Mouse (Mus musculus): ENCODE measurements around the gene Fam120c. TPM values are rescaled to one million over a fixed set of nuclear protein-coding genes. Genes with fewer than 3 reads are reported as not detected.

The Fam120c gene
- polyA plus RNA-seq, 1 experiment, result 0.94 TPM

DNA sequence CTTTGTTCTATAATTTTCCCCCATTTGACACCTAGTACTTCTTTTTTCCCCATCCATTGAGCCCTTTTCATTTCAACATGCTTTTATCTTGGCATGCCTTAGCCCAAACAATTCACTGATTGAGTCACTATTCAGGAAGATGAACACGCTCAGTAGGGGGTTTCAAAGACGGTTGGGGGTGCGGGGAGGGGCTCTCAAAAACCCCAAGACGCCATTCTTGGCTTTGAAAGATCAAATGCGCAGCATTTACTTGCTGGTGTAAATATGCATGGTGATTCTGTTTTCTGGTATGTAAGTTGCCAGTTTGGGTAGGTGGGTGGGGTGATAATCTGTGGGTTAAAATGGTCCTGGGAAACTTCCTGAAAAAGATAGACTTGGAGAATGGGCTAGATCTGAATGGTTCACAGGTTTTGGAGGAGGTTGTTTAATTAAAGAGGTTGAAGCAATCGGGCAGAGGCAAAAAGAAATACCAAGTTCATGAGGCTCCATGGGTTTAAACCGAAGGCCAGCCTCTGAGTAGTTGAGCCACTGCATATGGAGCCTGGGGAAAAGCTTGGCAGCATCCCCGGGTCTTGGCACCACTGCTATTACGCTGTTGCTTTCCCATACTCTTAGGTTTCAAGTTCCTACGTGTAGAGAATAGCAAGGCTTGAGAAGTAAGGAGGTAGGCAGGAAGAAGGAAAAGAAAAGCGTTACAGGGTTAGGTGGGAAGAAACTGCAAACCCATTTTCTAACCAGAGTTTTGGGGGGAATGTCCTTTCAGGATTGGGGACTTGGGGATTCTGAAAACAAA lies 1.6 kb downstream of the Fam120c start:
- no peak for TF ChIP-seq EP300 (IDR thresholded peaks at IDR 0.05; ENCODE audit: insufficient read depth, low read depth, low read length)
- no peaks in the 10 kb centered on the region for H3K27me3 ChIP-seq (ENCODE audit: control insufficient read depth, insufficient read depth, low read length, poor library complexity, severe bottlenecking)

DNA sequence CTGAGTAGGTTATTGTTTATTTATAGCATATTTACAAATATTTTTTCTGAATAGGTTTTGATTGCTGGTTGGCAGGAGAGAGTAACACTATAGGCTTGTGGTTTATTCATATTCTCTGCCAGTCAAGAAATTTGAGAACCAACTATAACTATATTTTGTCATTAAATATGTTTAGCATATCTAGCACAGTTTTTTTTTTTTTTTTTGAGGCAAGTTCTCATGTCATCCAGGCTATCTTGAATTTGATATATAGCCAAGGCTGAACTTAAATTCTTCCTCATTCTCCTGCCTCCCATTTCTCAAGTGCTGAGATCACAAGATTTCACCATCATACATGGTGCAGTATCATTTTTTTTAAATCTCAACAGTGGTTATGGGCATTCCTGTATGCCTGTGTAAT lies 3.3 kb downstream of the Fam120c start:
- H3K4me1 ChIP-seq (ENCODE audit: control insufficient read depth, insufficient read depth, low read length), result no peaks in the 10 kb centered on the region
- no peak overlapping the region for H3K9ac ChIP-seq (ENCODE audit: low read depth, poor library complexity, severe bottlenecking)

More for the DNA sequence above, 1.6 kb downstream of the Fam120c start:
- H3K9ac ChIP-seq (ENCODE audit: low read depth, poor library complexity, severe bottlenecking), result peak overlapping the region; percentile 77
- no peak overlapping the region for H3K27ac ChIP-seq (ENCODE audit: insufficient read depth, low read length)
- H3K36me3 ChIP-seq (ENCODE audit: control insufficient read depth, insufficient read depth, low read length, poor library complexity, severe bottlenecking), result no peaks in the 10 kb centered on the region; the same call in 1 of the 2 replicates
- H3K9me3 ChIP-seq (replicated peaks; ENCODE audit: control insufficient read depth, insufficient read depth, low read length, poor library complexity, severe bottlenecking), result no peaks in the 10 kb centered on the region
- H3K4me3 ChIP-seq (ENCODE audit: low read depth, low read length), result peak overlapping the region; percentile 49
- H3K4me1 ChIP-seq (ENCODE audit: control insufficient read depth, insufficient read depth, low read length), result no peaks in the 10 kb centered on the region

DNA sequence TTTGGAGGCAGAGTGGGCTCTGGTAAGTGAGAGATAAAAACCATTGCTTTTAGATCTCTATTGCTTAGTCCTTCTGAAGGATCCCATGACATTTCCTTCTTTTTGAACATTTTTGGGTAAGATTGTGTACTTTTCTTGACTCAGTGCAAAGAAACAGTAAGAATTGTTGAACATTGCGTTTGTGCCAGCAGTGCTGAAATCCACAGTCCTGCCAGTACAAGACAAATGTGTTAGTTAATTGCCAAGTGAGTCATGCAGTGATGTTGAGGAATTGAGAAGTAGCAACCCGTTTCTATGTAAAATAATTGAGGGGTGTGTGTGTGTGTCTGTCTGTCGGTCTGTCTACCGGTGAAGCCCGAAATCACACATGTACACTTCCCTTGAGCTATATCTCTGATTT lies 5.3 kb downstream of the Fam120c start:
- H3K27ac ChIP-seq (ENCODE audit: insufficient read depth, low read length), result no peak overlapping the region
- no peaks in the 10 kb centered on the region for H3K9me3 ChIP-seq (replicated peaks; ENCODE audit: control insufficient read depth, insufficient read depth, low read length, poor library complexity, severe bottlenecking)
- no peak overlapping the region for H3K9ac ChIP-seq (ENCODE audit: low read depth, poor library complexity, severe bottlenecking)
- no peaks in the 10 kb centered on the region for H3K4me1 ChIP-seq (ENCODE audit: control insufficient read depth, insufficient read depth, low read length)
- no peaks in the 10 kb centered on the region for H3K27me3 ChIP-seq (ENCODE audit: control insufficient read depth, insufficient read depth, low read length, poor library complexity, severe bottlenecking)
- TF ChIP-seq CTCF (IDR thresholded peaks at IDR 0.05; ENCODE audit: low read depth, low read length), result no peak
- TF ChIP-seq EP300 (IDR thresholded peaks at IDR 0.05; ENCODE audit: insufficient read depth, low read depth, low read length), result no peak
- no peak for TF ChIP-seq POLR2A (IDR thresholded peaks at IDR 0.05; ENCODE audit: insufficient read depth, low read length)
- H3K36me3 ChIP-seq (ENCODE audit: control insufficient read depth, insufficient read depth, low read length, poor library complexity, severe bottlenecking), result no peaks in the 10 kb centered on the region; the same call in 1 of the 2 replicates
- no peak overlapping the region for H3K4me3 ChIP-seq (ENCODE audit: low read depth, low read length)

More for the DNA sequence above, 3.3 kb downstream of the Fam120c start:
- H3K27me3 ChIP-seq (ENCODE audit: control insufficient read depth, insufficient read depth, low read length, poor library complexity, severe bottlenecking), result no peaks in the 10 kb centered on the region
- H3K36me3 ChIP-seq (ENCODE audit: control insufficient read depth, insufficient read depth, low read length, poor library complexity, severe bottlenecking), result no peaks in the 10 kb centered on the region; the same call in 1 of the 2 replicates
- no peaks in the 10 kb centered on the region for H3K9me3 ChIP-seq (replicated peaks; ENCODE audit: control insufficient read depth, insufficient read depth, low read length, poor library complexity, severe bottlenecking)
- no peak for TF ChIP-seq EP300 (IDR thresholded peaks at IDR 0.05; ENCODE audit: insufficient read depth, low read depth, low read length)
- TF ChIP-seq CTCF (IDR thresholded peaks at IDR 0.05; ENCODE audit: low read depth, low read length), result no peak
- no peak for TF ChIP-seq POLR2A (IDR thresholded peaks at IDR 0.05; ENCODE audit: insufficient read depth, low read length)
- H3K4me3 ChIP-seq (ENCODE audit: low read depth, low read length), result no peak overlapping the region
- H3K27ac ChIP-seq (ENCODE audit: insufficient read depth, low read length), result no peak overlapping the region

DNA sequence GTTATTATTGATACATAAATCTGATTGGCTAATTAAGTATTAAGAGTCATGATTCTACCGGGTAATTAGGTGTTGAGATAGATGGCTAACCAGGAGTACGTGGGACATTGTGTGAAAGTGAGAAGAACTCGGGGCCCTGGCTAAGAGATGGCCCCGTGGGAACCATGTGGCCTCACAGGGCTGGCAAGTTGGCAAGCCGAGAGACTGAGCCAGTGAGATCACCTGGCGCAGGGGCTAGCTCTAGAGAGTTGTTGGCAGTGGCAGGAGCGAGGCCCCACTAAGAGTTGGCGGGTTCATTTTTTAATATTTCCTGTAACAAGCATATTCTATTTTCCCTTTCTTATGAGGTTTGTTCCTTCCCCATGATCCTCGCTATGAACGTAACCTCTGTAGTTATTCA lies 74.8 kb downstream of the Fam120c start:
- no peaks in the 10 kb centered on the region for H3K27me3 ChIP-seq (ENCODE audit: control insufficient read depth, insufficient read depth, low read length, poor library complexity, severe bottlenecking)
- H3K4me3 ChIP-seq (ENCODE audit: low read depth, low read length), result no peak overlapping the region
- no peak for TF ChIP-seq EP300 (IDR thresholded peaks at IDR 0.05; ENCODE audit: insufficient read depth, low read depth, low read length)
- TF ChIP-seq CTCF (IDR thresholded peaks at IDR 0.05; ENCODE audit: low read depth, low read length), result no peak
- TF ChIP-seq POLR2A (IDR thresholded peaks at IDR 0.05; ENCODE audit: insufficient read depth, low read length), result no peak
- no peak overlapping the region for H3K27ac ChIP-seq (ENCODE audit: insufficient read depth, low read length)
- H3K4me1 ChIP-seq (ENCODE audit: control insufficient read depth, insufficient read depth, low read length), result no peaks in the 10 kb centered on the region
- no peak overlapping the region for H3K9ac ChIP-seq (ENCODE audit: low read depth, poor library complexity, severe bottlenecking)
- no peaks in the 10 kb centered on the region for H3K36me3 ChIP-seq (ENCODE audit: control insufficient read depth, insufficient read depth, low read length, poor library complexity, severe bottlenecking)
- H3K9me3 ChIP-seq (replicated peaks; ENCODE audit: control insufficient read depth, insufficient read depth, low read length, poor library complexity, severe bottlenecking), result no peaks in the 10 kb centered on the region

DNA sequence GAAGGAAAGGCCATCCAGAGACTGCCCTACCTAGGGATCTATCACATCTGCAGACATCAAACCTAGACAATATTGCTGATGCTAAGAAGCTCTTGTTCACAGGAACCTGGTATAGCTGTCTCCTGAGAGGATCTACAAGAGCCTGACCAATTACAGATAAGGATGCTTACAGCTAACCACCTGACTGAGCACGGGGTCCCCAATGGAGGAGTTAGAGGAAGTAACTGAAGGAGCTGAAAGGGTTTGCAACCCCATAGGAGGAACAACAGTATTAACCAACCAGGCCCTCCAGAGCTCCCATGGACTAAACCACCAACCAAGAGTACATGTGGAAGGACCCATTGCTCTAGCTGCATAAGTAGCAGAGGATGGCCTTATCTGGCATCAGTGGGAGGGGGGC lies 76.8 kb downstream of the Fam120c start:
- H3K9me3 ChIP-seq (replicated peaks; ENCODE audit: control insufficient read depth, insufficient read depth, low read length, poor library complexity, severe bottlenecking), result no peaks in the 10 kb centered on the region
- no peak overlapping the region for H3K27ac ChIP-seq (ENCODE audit: insufficient read depth, low read length)
- TF ChIP-seq CTCF (IDR thresholded peaks at IDR 0.05; ENCODE audit: low read depth, low read length) (no peak), EP300 (IDR thresholded peaks at IDR 0.05; ENCODE audit: insufficient read depth, low read depth, low read length) (no peak), POLR2A (IDR thresholded peaks at IDR 0.05; ENCODE audit: insufficient read depth, low read length) (no peak)
- no peaks in the 10 kb centered on the region for H3K36me3 ChIP-seq (ENCODE audit: control insufficient read depth, insufficient read depth, low read length, poor library complexity, severe bottlenecking)
- no peak overlapping the region for H3K4me3 ChIP-seq (ENCODE audit: low read depth, low read length)
- H3K9ac ChIP-seq (ENCODE audit: low read depth, poor library complexity, severe bottlenecking), result no peak overlapping the region
- H3K4me1 ChIP-seq (ENCODE audit: control insufficient read depth, insufficient read depth, low read length), result no peaks in the 10 kb centered on the region
- no peaks in the 10 kb centered on the region for H3K27me3 ChIP-seq (ENCODE audit: control insufficient read depth, insufficient read depth, low read length, poor library complexity, severe bottlenecking)

DNA sequence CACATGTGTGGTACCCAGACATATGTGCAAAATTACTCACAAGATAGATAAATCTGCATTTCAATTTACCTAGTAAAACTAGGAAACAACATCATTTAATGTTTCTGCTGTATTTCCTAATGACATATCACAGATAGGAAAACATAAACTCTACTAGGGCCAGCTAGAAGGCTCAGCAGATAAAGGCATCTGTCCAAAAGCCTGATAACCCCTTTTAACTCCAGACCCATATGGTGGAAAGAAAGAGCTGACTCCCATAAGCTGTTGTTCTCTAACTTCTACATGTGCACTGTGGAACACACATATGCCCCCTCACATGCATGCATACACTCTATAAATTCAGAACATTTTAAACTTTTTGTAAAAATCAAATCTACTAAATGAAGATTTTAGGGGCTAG lies 99.7 kb downstream of the Fam120c start:
- Histone ChIP-seq H3K4me3 (ENCODE audit: low read depth, low read length) (no peak overlapping the region), H3K36me3 (ENCODE audit: control insufficient read depth, insufficient read depth, low read length, poor library complexity, severe bottlenecking) (no peaks in the 10 kb centered on the region)
- TF ChIP-seq CTCF (IDR thresholded peaks at IDR 0.05; ENCODE audit: low read depth, low read length), result no peak

More for the DNA sequence above, 99.7 kb downstream of the Fam120c start:
- no peak overlapping the region for H3K27ac ChIP-seq (ENCODE audit: insufficient read depth, low read length)
- no peaks in the 10 kb centered on the region for H3K9me3 ChIP-seq (replicated peaks; ENCODE audit: control insufficient read depth, insufficient read depth, low read length, poor library complexity, severe bottlenecking)
- no peaks in the 10 kb centered on the region for H3K27me3 ChIP-seq (ENCODE audit: control insufficient read depth, insufficient read depth, low read length, poor library complexity, severe bottlenecking)
- no peaks in the 10 kb centered on the region for H3K4me1 ChIP-seq (ENCODE audit: control insufficient read depth, insufficient read depth, low read length)
- no peak overlapping the region for H3K9ac ChIP-seq (ENCODE audit: low read depth, poor library complexity, severe bottlenecking)
